Mouse (Mus musculus) inflammation-experienced regulatory T-cells, adult 6 months (primary cell): ENCODE measurements around the gene Igfn1. TPM values are rescaled to one million over a fixed set of nuclear protein-coding genes. Genes with fewer than 3 reads are reported as not detected.

ENCODE experiments used
- ATAC-seq: one replicate; pipeline ENCODE4 v1.8.0; 2017
- polyA plus RNA-seq, 3 experiments: library from polyadenylated mRNA; unstranded; fragments of 100-300 nt; shearing (Covaris generic); gene quantifications; one replicate each; pipeline ENCODE4 v1.2.1; 2017

Gene Igfn1
- polyA plus RNA-seq: not detected

DNA sequence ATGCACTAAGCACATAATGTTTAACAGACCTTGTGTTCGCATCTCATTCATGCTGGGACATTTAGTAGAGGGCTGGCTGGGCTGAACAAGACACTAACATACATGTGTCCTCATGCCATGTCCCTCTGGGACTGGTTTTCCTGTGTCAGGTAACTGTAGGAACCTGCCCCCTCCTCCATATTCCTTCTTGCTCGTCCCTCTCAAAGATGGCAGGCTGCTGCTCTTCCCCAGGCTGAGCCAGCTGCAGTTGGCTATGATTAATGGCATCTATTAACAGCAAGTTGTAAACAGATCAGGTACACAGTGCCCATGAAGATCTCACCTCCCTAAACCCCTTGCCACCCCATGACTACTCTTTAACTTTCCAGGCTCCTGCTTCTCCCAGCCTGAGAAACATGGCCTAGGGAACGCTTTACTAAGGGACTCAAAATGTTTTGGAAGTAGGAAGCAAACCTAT is at the start of gene Igfn1:
Igfn1 (minus strand) TSS at position 51 of the 457 bp plus-strand sequence.
- no peak for ATAC-seq

DNA sequence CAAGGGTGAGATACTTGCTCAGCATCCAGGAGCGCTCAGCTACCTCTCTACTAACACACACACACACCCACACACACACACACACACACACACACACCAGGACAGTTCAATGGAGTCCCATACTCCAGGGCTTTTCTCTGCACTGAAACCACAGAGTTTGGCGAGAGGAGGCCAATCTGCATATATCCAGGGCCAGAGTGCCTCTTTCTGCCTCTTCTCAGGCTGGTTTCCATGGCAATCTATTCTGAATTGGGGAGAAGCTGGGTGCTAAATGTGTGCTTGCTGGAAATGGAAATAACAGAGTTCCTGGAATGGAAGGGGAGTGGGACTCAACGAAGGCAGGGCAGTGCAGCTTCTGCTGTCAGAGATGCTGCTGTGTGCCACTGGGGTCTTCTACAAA is 49.6 kb upstream of the Igfn1 start:
- no peak for ATAC-seq

- ATAC-seq: no peak
These were observed 46.4 kb upstream of the Igfn1 start, which contains the start of gene Cacna1s for GRCm38 (mm10) chr1:136052547-136052946. TSS of gene Cacna1s (plus strand) at chr1:136052750.

GRCm38 (mm10) chr1:136051465-136051864 is 45.3 kb upstream of the Igfn1 start:
- no peak for ATAC-seq

DNA sequence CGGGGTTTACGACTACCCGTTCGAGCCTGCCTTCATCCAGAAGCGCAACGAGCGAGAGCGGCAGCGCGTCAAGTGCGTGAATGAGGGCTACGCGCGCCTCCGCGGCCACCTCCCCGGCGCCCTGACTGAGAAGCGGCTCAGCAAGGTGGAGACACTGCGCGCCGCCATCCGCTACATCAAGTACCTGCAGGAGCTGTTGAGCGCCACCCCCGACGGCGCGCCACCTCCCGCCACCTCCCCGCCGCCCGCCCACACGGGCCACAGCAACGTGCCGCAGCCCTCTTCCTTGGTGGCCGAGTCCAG is 44.8 kb upstream of the Igfn1 start:
- ATAC-seq: no peak

DNA sequence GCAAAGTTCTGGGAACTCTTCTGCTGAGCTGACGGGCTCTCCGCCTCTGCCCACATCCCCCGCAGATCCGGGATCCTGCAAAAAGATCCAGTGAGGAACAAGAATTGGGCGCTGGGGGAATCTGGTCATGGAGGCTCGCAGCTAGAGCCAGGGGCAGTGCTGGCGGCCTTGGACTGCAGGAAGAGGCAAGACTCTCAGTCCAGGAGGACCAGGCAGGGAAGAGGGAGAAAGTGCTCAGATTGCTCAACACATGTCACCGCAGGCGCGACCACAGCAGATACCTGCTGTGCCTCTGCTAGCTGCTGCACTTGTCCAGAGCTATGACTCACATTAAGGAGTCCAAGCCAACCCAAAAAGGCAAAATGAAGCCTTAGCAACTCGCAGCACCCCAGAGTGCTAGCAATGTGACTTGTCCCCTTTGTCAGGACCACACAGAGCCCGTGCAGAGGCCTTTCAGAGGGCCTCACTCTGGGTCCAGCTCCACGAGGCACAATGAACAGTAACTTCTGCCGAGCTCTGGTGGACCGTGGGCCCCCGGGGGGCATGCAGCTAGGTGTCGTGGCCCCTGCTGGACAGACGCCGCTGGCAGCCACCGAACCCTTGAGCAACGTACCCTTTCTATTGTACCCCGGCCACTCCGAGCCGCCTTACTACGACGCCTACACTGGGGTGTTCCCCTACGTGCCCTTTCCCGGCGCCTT is 44.3 kb upstream of the Igfn1 start, which contains the start of gene Ascl5:
Ascl5 (plus strand) TSS at position 493 of the 701 bp plus-strand sequence.
- ATAC-seq: no peak

- ATAC-seq: no peak
These were observed 41.8 kb upstream of the Igfn1 start for GRCm38 (mm10) chr1:136047894-136048293.

DNA sequence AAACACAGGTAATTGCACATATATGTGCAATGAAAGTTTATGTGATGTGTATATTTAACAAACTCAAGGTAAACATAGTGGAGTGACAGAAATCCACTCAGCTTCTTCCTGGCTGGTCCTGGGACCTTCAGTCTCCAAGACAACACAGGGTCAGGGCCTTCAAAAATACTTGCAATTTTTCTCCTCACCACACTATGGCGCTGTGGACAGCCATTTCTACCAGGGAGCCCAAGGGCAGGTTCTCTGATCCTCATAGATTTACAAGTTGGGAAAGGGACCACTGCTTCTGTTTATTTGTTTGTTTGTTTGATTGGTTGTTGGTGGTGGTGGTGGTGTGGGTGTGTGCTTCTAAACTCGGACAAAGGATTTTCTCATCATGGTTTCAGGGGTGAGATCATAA is 41.3 kb upstream of the Igfn1 start:
- ATAC-seq: no peak

GRCm38 (mm10) chr1:136045774-136046173 is 39.6 kb upstream of the Igfn1 start:
- peak; percentile 28 for ATAC-seq

- no peak for ATAC-seq
These were observed 34.7 kb upstream of the Igfn1 start for GRCm38 (mm10) chr1:136040874-136041273.

DNA sequence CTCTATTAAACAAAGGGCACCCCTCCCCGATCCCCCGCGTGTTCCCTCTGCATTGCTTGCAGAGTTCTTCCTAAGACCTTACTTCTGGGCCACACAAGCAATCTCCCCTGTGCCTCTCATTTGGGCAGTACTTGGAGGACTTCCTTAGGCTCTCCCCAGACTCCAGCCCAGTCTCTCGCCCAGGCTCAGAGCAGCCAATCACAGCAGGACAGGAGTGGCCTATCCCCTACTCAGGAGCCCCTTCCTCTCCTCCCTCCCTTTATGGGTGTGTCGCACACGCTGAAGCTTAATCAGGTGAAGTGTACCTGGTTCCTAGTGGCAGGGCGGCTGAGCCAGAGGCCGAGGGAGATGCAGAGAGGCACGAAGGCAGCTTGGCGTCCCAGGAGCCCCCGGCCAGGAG is 34.3 kb upstream of the Igfn1 start:
- ATAC-seq: no peak

- no peak for ATAC-seq
These were observed 32.8 kb upstream of the Igfn1 start for GRCm38 (mm10) chr1:136038746-136039538.

- no peak for ATAC-seq
These were observed 26.8 kb upstream of the Igfn1 start for GRCm38 (mm10) chr1:136032961-136033360.

- no peak for ATAC-seq
These were observed 25.6 kb upstream of the Igfn1 start for GRCm38 (mm10) chr1:136031697-136032096.

DNA sequence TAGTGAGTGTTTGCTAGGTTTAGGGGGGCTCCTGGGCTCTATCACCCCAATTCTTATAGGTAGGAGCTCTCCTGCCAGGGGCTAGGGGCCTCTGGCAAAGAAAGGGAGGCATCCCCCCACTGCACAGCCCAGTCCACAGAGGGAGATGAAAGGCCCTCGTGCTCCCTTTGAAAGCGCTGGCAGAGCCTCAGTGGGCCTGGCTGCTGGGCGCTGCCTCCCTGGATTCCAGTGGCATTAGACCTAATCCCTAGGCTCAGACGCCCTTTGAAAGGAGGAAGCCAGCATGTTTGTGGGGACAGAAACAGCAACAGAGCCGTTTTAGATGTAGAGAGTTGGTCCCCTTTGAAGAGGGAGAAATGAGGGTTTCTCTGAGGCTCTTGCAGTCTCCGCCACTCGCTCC is 24.1 kb upstream of the Igfn1 start:
- no peak for ATAC-seq

DNA sequence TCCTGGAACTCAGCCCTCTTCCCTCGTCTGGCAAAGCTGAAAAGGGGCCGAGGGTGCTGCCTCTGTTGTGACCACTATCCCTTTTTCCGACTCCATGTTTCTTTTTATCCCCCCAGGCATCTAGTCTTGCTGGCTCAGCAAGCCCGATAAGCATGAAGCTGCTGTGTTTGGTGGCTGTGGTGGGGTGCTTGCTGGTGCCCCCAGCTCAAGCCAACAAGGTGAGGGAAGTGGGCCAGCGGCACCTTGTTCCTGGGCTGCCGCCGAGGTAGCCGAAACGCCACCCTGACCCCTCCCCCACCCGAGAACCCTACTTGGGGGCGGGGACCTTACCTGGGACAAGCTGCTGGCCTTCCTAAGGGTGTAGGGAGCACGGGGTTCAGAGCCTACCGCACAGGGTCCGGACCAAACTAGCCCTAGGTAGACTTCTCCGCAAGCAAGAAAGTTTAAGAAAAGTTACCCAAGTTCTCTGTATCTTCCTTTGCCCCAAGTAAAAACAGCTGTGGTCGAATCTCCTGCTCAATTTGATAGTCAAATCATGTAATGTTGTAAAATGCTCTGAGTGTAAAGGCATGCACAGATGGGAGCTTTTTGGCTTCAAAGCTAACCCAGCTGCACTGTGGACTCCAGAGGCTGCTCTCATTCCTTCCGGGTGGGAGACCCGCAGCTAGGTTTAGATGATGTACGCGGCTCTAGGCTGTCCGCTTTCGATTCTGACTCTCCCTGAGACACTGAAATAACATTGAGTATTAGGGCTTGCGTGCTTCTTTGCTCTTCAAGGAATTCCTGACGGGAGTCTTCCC is 12.4 kb upstream of the Igfn1 start:
- ATAC-seq: peak; percentile 18

DNA sequence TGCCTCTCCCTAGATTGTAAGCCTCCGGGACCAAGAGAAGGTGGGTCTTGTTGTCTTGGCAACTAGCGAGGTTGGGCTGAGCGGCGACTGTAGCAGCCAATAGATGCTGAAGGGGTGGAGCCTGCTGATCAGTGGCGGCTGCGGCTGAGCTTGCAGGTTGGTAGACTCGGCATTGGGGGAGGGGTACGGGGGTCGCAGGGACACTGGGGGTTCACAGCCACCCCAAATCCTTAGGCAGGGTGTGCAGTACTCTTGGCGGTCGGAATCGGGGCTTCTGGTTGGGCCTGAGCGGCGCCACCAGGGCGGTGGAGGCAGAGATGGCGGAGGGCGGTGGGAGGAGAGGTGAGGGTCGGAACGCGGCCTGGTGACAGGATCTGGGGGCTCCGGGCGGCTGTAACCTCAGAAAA is 11.8 kb upstream of the Igfn1 start:
- ATAC-seq: peak; percentile 99

GRCm38 (mm10) chr1:136017307-136017706 is 11.2 kb upstream of the Igfn1 start:
- ATAC-seq: no peak

- no peak for ATAC-seq
These were observed 8.8 kb upstream of the Igfn1 start for GRCm38 (mm10) chr1:136014796-136015502.

GRCm38 (mm10) chr1:136013513-136013912 is 7.4 kb upstream of the Igfn1 start:
- ATAC-seq: no peak

GRCm38 (mm10) chr1:136010247-136010646 is 4.1 kb upstream of the Igfn1 start:
- no peak for ATAC-seq

GRCm38 (mm10) chr1:136008159-136008533 is 2.0 kb upstream of the Igfn1 start:
- no peak for ATAC-seq
